Mouse (Mus musculus) thymus, adult 2 months (tissue): ENCODE measurements around the gene Srsf12. TPM values are rescaled to one million over a fixed set of nuclear protein-coding genes. Genes with fewer than 3 reads are reported as not detected.

Experiments
- DNase-seq: peaks from one replicate; pipeline ENCODE4 v3.0.0; 2021
- H3K27ac ChIP-seq: fragments of 200-500 bp; 2 replicates; pipeline ENCODE4 v1.5.1; 2012; ENCODE audit warnings: low read length, control low read depth; ENCODE audit not compliant: control insufficient read depth, insufficient read depth
- H3K27me3 ChIP-seq: fragments of 200-500 bp; 2 replicates; pipeline ENCODE4 v1.6.1; 2012; ENCODE audit warnings: mild to moderate bottlenecking, low read length, moderate library complexity, mixed read lengths; ENCODE audit not compliant: control insufficient read depth, insufficient read depth
- H3K36me3 ChIP-seq: fragments of 200-500 bp; 2 replicates; pipeline ENCODE4 v1.6.1; 2012; ENCODE audit warnings: mild to moderate bottlenecking, low read length, moderate library complexity; ENCODE audit not compliant: control insufficient read depth, insufficient read depth
- H3K4me1 ChIP-seq: fragments of 200-500 bp; replicated peaks from 2 replicates; pipeline ENCODE4 v1.6.1; 2012; ENCODE audit warnings: low read length; ENCODE audit not compliant: control insufficient read depth, insufficient read depth
- H3K4me3 ChIP-seq: fragments of 200-500 bp; 2 replicates; pipeline ENCODE4 v1.5.1; 2012; ENCODE audit warnings: mild to moderate bottlenecking, low read length, control low read depth, moderate library complexity; ENCODE audit not compliant: control insufficient read depth, insufficient read depth
- CTCF ChIP-seq: fragments of 200-500 bp; IDR thresholded peaks from 2 replicates; pipeline ENCODE4 v1.5.1; 2012; ENCODE audit warnings: mild to moderate bottlenecking, control low read depth, low read length, moderate library complexity, borderline replicate concordance; ENCODE audit not compliant: control insufficient read depth, poor library complexity, insufficient read depth; ENCODE audit errors: extremely low read depth
- POLR2A ChIP-seq: fragments of 200-500 bp; IDR thresholded peaks from 2 replicates; pipeline ENCODE4 v1.6.1; 2012; ENCODE audit warnings: mild to moderate bottlenecking, low read length, control low read depth, moderate library complexity; ENCODE audit not compliant: control insufficient read depth, poor library complexity, insufficient read depth; ENCODE audit errors: extremely low read depth
- WGBS: fragments of 180-500 bp; shearing (Covaris S2); methylation state at CpG from one replicate; pipeline ENCODE4 v1.1.7; 2018; 5-methylcytosine and 5-hydroxymethylcytosine counted together
- polyA plus RNA-seq: library from polyadenylated mRNA; depleted of rRNA; stranded (reverse); fragments of >200 nt; gene quantifications from 2 replicates; pipeline ENCODE4 v1.2.3, GENCODE M21; 2012; rRNA removed

The Srsf12 gene
- 1.8 and 1.9 TPM in 2 replicates for polyA plus RNA-seq

DNA sequence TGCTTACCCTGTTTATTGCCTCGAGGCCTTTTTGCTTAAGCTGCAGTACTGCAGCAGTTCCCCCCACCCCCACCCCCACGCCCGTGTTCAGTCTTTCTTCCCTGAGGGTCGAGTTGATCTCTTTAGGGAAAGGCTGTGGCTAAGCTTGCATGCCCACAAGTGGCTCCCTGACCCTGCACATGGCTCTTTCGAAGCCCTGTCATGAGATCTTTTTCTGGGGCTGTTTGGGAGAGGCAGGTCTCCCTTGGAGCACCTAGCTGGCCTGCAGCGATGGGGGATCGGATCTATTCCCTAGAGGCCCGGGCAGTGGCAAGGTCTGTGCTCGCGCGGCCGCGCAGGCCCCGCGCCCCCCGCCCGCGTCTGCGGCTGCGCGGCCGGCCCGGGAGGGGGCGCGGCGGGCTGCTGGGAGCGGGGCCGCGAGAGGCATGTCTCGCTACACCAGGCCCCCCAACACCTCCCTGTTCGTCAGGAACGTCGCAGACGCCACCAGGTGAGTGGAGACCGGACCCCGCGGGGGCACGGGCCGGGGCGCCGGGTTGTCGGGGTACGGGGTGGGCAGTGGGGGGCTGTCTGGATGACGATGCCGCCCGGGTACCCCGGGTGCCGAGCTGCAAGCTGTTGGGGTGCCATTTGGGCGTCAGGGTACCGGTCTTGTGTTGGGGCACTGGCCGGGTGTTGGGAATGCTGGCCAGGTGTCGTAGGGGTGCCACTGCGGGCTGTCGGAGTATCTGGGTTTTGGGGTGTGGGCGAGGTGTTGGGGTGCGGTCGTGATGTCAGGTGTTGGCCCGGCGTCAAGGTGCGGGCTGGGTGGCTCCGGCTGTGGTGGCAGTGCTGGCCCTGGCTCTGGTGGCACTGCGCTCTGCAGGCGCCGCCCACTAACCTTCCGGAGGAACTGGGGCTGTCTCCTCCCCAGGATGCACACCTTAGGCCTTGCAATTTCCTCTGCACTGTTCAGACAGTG lies at the start of gene Srsf12:
Gene Srsf12, plus strand, starts transcription at position 111 of the 961 bp plus-strand sequence.
- peak; percentile 40; the same call in 1 of the 2 replicates for TF ChIP-seq CTCF
- TF ChIP-seq POLR2A = no peak
- peak; percentile 57 for DNase-seq
- Histone ChIP-seq H3K4me3 (peak within 1 kb of the TSS; percentile 53), H3K36me3 (no peaks in the 10 kb centered on the region), H3K27ac (no peak within 1 kb of the TSS), H3K27me3 (no peaks in the 10 kb centered on the region), H3K4me1 (peaks cover 3% of the 10 kb centered on the region; the same call in 1 of the 2 replicates)
- WGBS = 5% methylated on average over 57 of the region's 65 CpGs

DNA sequence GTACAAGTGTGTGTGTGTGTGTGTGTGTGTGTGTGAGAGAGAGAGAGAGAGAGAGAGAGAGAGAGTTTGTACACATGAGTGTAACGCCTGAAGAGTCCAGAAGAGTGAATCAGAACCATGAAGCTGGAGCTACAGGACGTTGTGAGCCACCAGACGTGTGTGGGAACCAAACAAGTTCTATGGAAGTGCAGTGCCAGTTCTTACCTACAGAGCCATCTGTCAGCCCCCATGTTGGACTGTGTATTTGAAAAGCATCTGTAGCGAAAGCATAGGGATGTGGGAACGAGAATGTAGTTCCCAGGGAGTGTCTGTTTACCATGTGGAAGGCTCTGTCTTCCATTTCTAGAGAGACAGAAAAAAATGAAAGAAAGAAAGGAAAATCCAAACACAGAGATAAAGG lies 25.3 kb upstream of the Srsf12 start:
- no peak for TF ChIP-seq POLR2A
- no peak for TF ChIP-seq CTCF
- H3K27ac ChIP-seq = no peak overlapping the region
- no peak for DNase-seq
- no peaks in the 10 kb centered on the region for H3K36me3 ChIP-seq
- 90% methylated on average over 5 of the region's 5 CpGs for WGBS
- peaks cover 3% of the 10 kb centered on the region; the same call in 1 of the 2 replicates for H3K27me3 ChIP-seq
- H3K4me3 ChIP-seq = no peak overlapping the region
- no peaks in the 10 kb centered on the region for H3K4me1 ChIP-seq

DNA sequence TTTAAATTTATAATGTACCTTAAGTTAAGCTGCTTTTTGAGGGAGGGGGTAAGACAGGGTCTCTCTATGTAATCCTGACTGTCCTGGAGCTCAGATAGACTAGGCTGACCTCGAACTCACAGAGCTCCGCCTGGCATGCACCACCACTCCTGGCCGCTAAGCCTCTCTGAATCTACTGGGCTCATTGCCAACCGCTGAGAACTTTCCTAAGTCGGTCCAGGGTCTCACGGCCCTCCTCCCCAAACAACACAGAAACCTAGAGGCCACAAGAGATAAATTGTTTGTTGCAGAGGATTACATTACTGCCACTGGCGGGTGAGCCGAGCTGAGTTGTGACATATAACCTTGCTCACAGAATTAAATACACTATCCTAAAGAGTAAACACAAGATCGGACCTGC lies 20.6 kb upstream of the Srsf12 start:
- no peak for TF ChIP-seq POLR2A
- TF ChIP-seq CTCF = no peak
- no peak overlapping the region for H3K4me3 ChIP-seq
- peaks cover 3% of the 10 kb centered on the region; the same call in 1 of the 2 replicates for H3K27me3 ChIP-seq

DNA sequence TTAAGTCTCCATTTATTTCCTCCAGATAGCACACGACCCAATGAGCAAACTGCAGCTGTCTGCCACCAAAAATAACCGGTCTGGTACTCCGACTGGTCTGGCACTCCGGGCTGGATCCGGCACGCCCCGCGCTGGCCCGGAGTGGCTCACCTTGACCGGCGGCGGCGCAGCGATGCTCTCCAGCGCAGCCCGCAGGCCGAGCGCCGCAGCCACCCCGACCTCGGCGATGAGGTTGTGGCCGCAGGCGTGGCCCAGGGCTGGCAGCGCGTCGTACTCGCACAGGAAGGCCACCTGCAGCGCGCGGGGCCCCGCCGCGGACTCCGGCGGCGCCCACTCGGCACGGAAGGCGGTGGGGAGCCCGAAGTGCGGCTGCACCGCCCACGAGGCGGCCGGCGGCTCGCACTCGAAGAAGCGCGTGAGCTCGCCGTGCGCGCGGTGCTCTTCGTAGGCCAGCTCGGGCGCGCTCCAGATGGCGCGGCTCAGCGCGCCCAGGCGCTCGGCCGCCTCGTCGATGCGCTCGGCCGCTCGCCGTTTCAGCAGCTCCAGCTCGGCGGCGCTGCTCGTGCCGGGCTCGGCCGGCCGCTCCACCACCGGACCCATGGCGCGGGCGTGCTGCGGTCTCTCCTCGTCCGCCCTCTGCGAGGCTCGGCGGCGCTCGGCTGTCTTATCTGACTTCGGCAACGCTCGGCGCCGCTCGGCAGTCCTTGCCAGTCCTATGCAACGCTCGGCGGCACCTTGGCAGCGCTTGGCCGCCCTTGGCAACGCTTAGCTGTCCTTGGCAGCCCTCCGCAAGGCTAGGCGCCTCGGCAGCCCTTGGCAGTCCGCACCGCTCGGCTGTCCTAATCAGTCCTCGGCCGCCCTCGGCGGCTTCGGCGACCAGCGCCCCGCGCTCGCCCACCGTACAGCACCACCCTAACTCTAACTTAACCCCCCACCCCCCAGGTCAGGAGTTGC lies 19.7 kb upstream of the Srsf12 start:
- under 1% methylated on average over 123 of the region's 123 CpGs for WGBS
- Histone ChIP-seq H3K27ac (no peak overlapping the region), H3K36me3 (no peaks in the 10 kb centered on the region), H3K27me3 (peaks cover 3% of the 10 kb centered on the region; the same call in 1 of the 2 replicates), H3K4me1 (peaks cover 10% of the 10 kb centered on the region), H3K4me3 (peak overlapping the region; percentile 46)
- TF ChIP-seq POLR2A (no peak), CTCF (no peak)
- DNase-seq = peak; percentile 39

More for the DNA sequence above, 20.6 kb upstream of the Srsf12 start:
- Histone ChIP-seq H3K4me1 (peaks cover 10% of the 10 kb centered on the region), H3K36me3 (no peaks in the 10 kb centered on the region), H3K27ac (no peak overlapping the region)
- no peak for DNase-seq
- WGBS = 49% methylated on average over 9 of the region's 9 CpGs

DNA sequence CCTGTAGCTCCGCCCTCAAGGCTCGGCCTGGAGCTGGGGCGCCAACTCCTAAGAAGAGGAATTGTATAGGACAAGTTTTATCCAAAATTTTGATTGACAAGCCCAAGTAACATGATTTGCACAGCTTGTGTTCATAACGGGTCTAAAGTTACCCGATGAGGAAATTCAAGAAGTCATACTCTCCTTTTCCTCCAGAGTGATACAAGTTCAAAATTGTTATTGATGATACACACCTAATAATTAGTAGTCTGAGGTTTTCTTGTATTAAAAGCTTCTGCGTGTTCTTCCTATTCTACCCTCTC lies 19.1 kb upstream of the Srsf12 start, which contains the start of gene Pm20d2:
Gene Pm20d2, minus strand, starts transcription at position 3 of the 302 bp plus-strand sequence.
- no peak for TF ChIP-seq CTCF
- TF ChIP-seq POLR2A = no peak
- H3K4me3 ChIP-seq = peak within 1 kb of the TSS; percentile 46
- H3K27me3 ChIP-seq = peaks cover 3% of the 10 kb centered on the region; the same call in 1 of the 2 replicates
- DNase-seq = no peak
- WGBS = 19% methylated on average over 6 of the region's 6 CpGs
- no peak within 1 kb of the TSS for H3K27ac ChIP-seq
- H3K36me3 ChIP-seq = no peaks in the 10 kb centered on the region
- peaks cover 10% of the 10 kb centered on the region for H3K4me1 ChIP-seq

DNA sequence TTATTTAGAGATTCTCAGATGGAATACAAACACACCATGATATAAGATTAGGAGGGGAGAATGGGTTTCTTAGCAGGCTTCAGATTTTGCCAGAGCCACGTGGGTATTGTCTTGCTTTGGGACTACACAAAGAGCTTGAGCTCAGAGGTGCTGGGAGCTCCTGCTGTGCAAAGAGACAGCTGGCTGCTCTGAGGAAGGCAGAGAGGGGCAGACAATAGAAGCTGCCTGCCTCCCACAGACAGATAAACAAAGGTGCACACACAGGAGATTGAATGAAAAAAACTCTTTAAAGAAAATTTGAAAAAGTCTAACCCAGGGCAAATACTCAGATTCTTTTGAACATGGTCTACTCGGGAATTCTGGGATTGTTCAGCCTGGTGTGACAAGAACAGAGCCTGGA lies 10.7 kb upstream of the Srsf12 start:
- WGBS = 56% methylated on average over 2 of the region's 2 CpGs
- no peak for TF ChIP-seq CTCF
- no peak for TF ChIP-seq POLR2A
- H3K27me3 ChIP-seq = no peaks in the 10 kb centered on the region

More for the DNA sequence above, 10.7 kb upstream of the Srsf12 start:
- DNase-seq = no peak
- H3K36me3 ChIP-seq = no peaks in the 10 kb centered on the region
- no peak overlapping the region for H3K27ac ChIP-seq
- H3K4me1 ChIP-seq = no peaks in the 10 kb centered on the region
- H3K4me3 ChIP-seq = no peak overlapping the region
